Mouse (Mus musculus) testis, postnatal 14 days (tissue): ENCODE measurements around the gene Csf3.
"Not testable (repeated sequence)": the region's sequence is repeated elsewhere in the genome, so short reads cannot be mapped to it uniquely, and the experiment has no call there.

Experiments
- DNase-seq: peaks from one replicate; pipeline ENCODE4 v3.0.0; 2021; ENCODE audit warnings: low spot score

Csf3 gene

DNA sequence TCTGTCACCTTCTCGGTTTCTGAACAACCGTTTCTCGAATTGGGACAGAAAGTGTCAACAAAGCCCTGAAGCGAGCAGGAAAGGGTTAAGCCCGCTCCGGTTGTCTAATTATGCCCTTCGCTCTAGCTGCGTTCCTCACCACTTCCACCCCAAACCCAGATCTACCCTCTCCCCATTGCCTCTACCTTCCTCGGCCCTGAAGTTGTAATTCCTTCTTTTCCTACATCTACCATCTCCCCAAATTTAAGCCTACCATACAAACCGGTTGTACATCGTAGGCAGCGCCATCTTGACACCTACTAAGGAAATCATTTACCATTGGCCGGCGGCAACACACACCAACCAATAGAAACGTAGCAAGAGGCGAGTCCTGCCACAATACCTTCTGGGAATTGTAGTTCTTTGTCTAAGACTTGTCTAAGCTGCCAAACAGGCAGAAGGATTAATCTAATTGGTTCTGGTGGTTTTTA lies 28.1 kb downstream of the Csf3 start, which contains the start of gene Med24:
Gene Med24, minus strand, starts transcription at position 317 of the 470 bp plus-strand sequence.
- peak; percentile 91 for DNase-seq

DNA sequence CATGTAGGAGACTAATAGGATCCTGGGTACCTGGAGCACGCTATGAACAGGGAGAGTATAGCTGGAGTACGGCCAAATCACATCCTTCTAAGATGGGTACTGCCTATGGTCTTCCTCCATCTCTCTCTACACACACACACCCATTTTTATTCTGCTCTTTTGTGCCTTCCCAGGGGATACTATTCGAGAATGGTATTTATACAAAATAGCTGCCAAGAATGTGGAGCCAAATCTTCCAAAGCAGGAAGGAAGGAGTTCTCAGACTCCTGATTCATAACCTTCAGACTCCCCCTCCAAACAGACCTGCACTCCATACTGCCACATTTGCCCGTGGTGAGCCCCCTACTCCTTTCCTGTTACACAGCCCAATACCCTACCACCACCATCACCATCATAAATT lies 29.7 kb downstream of the Csf3 start:
- DNase-seq: no peak

DNA sequence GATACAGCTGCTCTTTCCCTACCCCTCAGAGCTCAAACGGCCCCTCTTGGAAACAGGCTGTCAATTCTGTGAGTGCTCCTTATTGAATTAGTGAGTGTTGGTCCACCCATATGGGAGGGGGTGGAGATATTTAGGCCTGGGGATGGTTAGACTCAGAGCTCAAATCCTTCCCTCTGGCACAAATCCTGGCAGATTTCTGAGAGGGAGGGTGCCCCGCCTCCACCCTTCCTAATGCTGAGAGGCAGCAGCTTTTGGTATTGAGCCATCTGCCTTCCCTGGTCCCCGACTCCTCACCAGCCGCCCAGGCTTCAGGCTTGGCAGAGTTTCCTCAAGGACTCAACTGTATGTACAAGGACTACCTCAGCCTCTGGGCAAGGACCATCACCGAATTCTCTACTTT lies 30.1 kb downstream of the Csf3 start:
- DNase-seq: no peak

DNA sequence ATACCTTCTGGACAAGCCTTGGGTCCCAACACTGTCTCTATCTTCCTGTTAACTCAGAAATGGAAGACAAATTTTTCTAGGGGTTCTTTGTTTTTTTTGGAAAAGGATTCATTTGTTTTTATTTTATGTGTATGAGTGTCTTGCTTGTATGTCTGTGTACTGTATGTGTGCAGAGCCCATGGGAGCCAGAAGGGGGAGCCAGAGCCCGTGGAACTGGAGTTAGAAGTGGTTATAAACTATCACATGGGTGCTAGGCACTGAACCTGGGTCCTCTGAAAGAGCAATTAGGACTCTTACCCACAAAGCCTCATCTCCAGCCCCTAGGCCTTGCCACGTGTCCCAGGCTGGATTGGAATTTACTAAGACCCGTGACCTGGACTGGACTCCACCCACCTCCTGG lies 33.0 kb downstream of the Csf3 start:
- no peak for DNase-seq

DNA sequence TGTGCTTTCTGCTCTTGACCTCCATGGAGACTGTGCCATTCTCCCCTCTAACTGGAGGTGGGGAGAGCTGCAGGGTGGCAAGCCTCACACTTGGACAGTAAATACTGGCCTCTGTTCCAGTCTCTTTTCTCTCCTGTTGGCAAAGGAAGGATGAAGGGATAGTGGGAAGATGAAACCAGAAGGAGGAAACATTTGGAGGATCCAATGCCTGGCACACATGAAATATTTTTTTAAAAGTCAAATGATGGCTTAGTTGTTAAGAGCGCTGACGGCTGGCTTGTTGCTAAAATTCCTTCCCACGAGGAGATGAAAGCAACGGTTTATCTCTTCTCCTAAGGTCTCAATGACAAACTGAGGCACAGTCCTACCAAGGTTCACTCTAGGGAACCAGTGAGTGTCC lies 34.0 kb downstream of the Csf3 start:
- DNase-seq: no peak

DNA sequence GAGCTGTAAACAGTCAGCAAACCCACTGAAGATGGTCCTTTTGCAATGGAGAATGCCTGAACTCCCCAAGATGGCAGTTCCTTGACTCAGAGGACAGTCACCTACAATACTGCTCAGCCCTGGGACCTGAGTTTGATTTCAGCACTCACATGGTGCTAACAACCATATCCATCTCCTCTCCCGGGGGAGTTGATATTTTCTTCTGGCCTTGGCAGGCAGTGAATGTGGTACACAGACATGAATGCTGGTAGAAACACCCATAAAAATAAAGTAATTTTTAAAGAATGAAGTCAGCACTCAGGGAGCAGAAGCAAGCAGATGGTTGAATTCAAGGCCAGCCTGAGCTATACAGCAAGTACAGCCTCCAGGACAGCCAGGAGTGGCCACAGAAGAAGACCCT lies 35.1 kb downstream of the Csf3 start:
- no peak for DNase-seq

DNA sequence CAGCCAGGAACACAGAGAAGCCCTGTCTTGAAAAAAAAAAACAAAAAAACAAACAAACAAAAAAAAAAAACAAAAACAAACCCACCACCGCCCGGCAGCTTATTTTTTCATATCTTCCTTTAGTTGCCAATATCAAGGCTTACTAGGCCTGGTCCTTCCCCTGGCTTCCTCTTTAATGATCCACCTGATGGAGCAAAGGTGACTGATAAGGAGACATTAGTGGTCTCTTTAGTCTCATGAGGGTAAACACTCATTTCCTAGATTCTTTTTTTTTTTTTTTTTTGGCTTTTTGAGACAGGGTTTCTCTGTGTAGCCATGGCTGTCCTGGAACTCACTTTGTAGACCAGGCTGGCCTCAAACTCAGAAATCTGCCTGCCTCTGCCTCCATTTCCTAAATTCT lies 36.2 kb downstream of the Csf3 start:
- not testable (repeated sequence) for DNase-seq

DNA sequence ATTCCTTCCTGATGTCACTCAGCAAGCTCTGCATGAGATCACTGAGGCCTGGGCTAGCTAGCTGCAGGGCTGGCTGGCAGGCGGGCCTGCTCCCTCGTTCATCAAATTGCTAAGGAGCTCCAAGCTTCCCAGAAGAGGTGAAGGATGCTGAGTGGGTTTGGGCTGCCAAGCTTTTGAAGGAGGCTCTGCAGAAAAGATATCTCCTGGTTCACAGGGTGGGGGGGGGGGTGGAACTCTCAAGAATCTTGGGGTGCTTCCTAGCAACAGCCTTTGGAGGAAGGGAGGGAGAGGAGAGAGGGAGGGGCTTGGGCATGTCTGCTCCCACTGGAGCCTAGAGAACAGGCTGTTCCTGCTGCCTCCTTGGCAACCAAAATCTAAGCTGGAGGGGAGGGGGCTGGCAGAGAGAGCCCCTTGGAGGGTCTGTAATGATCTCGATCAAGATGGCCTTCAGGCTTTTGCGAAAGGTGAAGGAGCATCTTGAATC lies 37.4 kb downstream of the Csf3 start:
- peak; percentile 69 for DNase-seq

DNA sequence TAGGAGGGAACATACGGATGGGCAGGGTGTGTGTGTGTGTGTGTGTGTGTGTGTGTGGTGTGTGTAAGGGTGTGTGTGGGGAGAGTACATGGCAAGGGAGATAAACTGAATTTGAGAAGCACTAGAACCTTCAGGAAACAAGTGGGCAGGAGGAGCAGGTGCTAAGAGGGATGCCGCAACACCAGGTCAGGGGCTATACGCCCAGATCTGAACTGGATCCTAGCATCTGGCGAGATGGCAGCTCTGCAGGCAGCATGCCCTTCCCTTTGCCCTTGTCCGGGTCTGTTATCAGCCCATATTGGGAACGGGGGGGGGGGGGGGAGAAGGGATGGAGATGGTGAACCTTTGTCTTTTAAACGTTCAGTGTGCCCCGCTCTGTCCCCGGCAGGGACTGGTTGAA lies 37.9 kb downstream of the Csf3 start:
- no peak for DNase-seq

DNA sequence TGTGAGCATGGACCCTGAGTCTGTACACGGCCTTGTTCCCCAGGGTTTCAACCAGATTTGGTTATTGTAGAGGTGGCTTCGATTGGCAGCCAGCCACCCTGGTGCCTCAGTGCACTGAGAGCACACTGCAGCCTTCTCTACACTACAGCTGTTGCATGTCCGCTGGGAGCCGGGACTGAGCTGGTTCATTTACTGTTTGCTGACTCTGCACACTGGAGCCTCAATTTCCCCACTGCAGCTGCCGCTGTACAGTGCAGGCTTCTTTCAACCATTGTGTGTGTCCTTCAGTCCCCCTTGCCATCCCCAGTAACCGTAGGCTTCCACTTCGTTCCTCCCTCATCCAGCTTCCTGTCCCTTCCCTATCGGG lies 38.9 kb downstream of the Csf3 start:
- no peak for DNase-seq

DNA sequence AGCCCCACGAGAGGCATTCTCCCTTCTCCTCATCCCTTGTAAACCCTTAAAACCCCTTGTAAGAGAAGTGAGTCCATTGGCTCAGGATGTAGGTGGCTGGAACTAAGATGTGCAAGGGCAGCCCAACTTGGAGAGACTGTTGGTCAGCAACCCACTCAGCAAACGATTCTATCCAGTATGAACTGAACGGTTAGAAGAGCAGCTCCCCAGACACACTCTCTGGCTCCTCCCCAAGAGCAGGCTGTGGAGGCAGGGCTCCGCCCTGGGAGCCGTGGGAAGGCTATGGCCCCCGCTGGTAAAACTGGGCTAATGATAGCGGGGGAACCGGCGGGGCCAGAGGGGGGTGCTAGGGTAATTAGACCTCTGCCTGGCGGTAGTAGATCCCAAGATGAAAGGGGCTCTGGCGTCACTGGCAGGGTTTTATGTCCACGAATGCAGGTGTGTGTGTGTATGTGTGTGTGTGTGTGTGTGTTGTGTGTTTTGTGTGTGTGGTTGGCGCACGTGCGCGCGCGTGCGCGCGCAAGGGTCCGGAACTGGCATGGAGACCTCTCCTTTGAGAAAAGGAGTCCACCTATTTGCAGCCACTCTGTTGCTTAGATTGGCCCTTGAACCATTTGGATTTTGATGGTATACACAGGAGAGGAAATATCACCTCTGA lies 39.5 kb downstream of the Csf3 start, which contains the start of gene Thra:
Gene Thra, plus strand, starts transcription at position 246 of the 658 bp plus-strand sequence.
- DNase-seq: peak; percentile 68

DNA sequence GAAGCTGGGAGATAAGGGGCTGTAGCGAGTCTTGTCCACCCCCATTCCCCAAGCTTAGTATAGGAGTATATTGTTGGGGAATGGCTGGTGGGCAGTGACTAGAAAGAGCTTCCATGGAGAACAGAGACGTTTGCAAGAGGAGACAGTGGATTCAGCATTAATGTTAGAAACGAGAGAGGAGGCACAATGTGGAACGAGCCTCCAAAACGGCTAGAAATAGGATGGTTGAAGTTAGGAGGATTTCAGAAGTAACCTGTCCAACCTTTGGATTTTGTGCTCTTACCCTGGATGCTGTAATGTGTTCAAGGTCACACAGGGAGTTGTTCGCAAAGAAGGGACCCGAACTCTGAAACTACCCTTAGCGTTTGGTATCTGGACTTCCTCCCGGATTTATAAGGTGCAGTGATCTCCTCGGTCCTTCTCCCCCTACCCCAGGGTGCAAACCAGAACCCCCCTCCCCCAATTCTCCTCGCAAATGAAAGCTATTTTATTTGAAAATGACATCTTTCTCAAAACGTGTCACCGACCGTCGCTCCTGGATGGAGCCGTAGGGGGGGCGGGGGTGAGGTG lies 40.1 kb downstream of the Csf3 start:
- DNase-seq: no peak

DNA sequence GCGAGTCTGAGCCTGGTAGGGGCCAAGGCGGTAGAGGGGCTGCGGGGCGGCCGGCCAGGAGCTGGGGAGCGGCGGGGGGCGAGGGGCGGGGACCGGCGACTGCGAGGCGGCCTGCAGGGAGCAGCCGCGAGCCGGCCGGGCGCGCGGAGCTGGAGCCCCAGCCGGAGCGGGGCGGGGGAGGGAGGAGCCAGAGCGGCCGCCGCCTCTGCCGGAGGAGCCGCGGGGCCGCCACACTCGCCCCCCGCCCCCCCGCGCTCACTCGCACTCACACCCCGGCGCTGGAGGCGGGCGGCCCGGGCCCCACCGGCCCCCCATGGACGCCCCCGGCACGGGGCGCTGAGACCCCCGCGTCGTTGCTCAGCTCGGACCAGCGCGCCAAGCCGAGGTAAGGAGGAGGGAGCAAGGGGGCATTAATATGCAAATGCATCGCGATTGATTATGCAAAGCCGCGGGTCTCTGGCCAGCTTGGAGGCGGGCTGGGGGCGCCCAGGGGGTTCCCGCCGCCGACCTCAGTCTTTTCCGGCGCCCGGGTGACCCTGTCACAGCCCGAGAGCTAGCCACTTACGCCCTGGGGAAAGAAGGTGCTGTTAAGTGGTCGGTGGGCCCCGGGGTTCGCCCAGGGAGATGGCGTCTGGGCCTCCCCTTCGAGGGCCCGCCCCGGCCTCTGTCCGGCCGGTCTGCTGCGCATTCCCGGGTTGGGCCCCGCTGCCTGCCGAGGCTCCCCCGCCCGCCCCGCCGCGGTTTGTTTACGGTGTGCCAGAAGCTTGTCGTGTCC lies 40.7 kb downstream of the Csf3 start:
- peak; percentile 72 for DNase-seq

DNA sequence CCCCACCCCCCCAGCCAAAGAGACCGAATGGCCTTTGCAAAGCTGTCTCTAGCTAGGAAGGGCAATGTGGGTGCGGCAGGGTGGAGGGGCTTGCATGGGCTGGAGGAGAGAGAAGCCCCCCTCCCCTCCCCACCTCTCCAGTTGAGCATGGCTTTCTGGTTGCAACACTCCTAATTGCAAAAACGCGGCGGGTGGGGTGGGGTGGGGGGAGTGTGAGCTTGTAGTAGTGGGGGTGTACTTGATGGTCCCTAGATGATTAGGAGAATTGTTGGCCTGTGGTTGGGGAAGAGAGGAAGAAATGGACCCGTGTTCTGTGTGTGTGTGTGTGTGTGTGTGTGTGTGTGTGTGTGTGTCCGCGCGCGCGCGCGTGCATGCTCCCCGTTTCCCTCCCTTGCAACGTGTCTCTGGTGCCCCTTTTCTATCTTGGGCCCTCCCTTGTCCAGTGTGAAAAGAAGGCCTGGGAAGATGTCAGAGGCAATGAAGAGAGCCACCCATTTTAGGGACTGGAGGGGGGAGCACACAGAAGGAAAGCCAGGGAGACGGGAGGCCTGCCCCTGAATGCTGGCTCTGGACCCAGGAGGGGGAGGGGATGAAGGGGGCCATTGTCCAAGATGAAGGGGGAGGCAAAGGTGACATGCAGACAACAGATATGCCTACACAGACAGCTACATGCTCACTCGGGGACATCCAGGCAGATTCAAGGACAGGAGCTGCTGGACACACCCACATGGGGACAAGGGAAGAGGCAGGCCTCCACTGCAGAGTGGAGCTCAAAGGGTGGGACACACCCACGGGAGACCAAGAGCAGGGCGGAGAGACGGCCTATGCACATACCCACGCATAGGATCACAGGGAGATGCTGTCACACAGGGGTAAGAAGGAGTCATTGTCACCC lies 41.6 kb downstream of the Csf3 start:
- DNase-seq: peak; percentile 80

DNA sequence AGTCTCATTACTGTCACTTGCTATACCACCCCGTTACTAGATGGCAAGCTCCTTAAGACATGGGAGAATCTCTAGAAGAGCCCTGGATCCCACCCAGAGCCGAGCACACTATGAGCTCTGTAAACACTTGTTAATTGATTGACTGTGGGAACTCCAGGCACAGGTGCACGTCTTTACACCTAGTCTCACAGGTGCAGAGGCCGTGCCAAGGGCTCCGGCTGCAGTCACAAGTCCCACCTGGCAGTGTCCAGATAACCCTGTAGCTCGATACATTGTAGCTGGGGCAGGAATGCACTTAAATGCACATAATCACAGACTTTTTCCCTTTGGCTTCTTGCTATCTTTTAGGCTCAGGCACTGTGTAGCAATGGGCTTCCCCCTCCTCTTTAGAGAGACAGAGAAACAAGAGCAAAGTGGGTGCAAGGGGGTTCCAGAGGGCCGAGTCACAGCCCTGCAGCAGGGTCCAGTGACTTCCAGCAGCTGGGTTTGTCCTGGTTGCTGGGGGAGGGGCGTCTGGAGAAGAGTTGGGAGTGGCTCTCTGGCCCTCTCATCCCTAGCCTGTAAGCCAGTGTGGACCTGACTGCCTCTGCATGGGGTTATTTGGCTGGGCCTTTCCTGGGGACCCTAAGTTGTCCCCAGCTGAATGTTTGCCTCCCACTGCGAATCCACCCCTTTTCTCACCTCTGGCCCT lies 42.7 kb downstream of the Csf3 start:
- peak; percentile 89 for DNase-seq

DNA sequence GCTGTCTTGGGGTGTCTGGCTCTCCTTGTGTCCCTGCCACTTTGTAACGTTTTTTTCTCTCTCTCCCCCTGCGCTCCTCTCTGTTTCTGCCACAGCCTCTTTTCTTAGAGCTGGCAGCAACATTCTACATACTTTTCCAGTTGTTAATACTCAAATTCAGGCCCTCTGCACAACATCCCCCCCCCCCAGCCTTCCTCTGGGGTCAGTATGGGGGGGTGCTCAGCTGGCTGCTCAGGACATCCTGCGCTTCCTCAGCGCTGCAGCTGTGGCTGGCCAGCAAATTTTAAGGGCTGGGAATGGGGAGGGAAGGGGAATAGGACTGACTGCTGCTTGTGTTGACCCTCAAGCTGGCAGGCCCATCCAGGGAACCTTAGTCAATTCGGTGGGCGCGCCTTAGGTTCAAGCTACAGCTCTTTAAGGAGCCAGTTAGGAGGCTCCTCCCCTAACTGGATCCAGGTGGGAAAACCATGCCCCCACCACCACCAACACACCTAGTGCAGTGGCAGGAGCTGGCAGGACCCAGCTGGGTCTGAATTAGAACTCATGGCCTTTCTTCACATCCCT lies 43.5 kb downstream of the Csf3 start:
- DNase-seq: peak; percentile 58

DNA sequence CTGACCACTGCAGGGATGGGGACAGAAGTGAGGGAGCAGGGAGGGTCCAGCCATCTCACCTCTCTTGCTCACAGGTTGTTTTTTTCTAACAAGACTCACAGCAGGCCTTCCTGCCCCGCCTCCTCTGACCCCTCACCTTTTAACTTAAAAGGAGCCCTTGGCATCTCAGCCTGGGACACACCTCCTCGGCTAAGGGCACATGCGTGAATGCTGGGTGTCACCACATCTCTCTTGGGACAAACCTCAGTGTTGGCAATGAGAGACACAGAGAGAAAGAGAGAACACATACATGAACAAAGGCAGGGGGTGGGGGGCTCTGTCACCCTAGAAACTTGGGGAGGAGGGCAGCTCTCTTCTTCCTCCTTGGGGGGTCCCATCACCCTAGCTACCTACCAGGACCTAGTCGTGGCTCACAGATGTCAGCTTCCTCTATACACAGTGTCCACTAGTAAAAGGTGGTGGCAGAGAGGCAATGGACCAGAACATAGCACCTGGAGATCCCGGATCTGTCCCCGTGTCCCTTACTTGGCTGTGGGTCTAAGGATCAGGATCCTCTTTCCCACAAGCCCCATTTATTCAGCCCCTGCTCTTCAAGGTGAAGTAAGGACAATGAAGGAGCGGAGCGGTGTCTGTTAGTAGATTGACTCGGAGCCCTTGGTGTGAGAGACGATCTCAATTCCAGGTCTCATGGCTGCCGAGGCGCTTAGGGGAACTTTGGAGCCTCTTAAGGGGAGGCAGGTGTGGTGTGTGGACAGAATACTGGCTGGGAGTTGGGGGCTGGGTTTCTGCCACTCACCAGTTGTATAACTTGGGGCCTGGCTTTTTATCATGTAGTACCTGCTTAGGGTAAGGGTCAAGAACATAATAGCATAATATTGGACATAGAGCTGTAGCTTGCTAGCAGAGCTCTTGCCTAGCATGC lies 45.1 kb downstream of the Csf3 start:
- DNase-seq: no peak

DNA sequence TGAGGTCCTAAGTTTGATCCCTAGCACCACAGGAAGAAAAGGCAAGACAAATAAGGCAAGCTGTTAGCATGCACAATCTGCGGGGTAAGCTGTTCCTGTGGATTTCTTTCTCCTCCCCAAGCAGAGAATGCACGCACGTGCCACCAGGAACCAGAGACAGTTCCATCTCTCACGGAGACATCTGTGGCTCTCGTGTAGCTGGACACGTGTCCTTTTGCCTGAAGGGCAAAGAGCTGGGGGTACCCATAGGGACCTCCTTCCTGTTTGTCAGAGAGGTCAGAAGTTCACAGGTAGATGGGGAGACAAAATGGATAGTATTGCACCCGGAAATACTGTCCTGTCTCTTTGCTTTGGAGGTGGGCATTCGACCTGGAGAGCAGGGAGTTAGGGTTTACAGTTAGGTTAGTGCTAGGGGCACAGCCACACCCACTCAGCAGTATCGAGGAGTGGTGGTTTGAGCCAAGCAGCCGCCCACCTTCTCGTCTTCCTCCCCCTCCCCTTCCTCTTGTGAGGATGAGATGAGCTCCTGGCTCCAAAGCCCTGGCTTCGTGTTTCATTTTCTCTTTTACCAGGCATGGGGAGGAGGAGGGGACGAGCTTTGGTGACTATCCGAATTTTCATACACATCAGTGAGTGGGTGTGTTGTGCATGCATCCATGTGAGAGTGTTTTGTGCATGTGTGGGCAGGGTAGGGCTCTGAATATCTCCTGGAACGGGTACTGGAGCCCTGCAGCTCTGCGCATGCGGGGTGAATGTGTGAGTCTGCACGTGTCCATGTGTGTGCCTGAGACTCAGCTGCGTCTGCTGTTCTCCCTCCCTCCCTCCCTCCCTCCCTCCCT lies 46.0 kb downstream of the Csf3 start:
- DNase-seq: no peak
